Comparison of ENCODE assay signal across 20 mouse cellular contexts in genomic region chr10:13882975-13883875, GRCm38 (mm10). TPM values are rescaled to one million over a fixed set of nuclear protein-coding genes. Genes with fewer than 3 reads are reported as not detected.
DNase-seq lines count a peak whose midpoint lies in the region; ATAC-seq and TF ChIP-seq lines count a peak whose summit lies in the region.
"Had no signal": no experiment of that assay in that cellular context is flagged by ENCODE, and none has a peak within 500 bp of the region (broad histone marks: within the 10 kb centered on the region; RNA-seq: fewer than 3 reads in every experiment).

No protein-coding gene starts in this region.

- no peak for TF ChIP-seq POLR2A in limb, embryonic 14.5 days (IDR thresholded peaks at IDR 0.05; ENCODE audit: borderline replicate concordance, extremely low read depth, insufficient read depth, insufficient read length)

- H3K36me3 ChIP-seq in limb, embryonic 13.5 days: no peaks in the 10 kb centered on the region
- H3K36me3 ChIP-seq in limb, embryonic 10.5 days: no peaks in the 10 kb centered on the region
- H3K36me3 ChIP-seq in intestine, embryonic 15.5 days: no peaks in the 10 kb centered on the region
- H3K36me3 ChIP-seq in limb, embryonic 14.5 days (ENCODE audit: control insufficient read depth, insufficient read depth, low read length): no peaks in the 10 kb centered on the region
- no peaks in the 10 kb centered on the region for H3K36me3 ChIP-seq in liver, postnatal 0 days (replicated peaks; ENCODE audit: insufficient read depth, low read length)
- H3K36me3 ChIP-seq: embryonic facial prominence, embryonic 12.5 days; forebrain, embryonic 15.5 days; heart, embryonic 10.5 days; hindbrain, embryonic 10.5 days had no signal

- no peak overlapping the region for H3K27ac ChIP-seq in limb, embryonic 13.5 days
- H3K27ac ChIP-seq in limb, embryonic 10.5 days: no peak overlapping the region
- peak overlapping the region; percentile 76 for H3K27ac ChIP-seq in intestine, embryonic 15.5 days
- H3K27ac ChIP-seq in limb, embryonic 14.5 days (replicated peaks; ENCODE audit: low read depth, low read length): no peak overlapping the region
- no peak overlapping the region for H3K27ac ChIP-seq in liver, postnatal 0 days (ENCODE audit: low read depth)
- H3K27ac ChIP-seq: embryonic facial prominence, embryonic 12.5 days; forebrain, embryonic 15.5 days; heart, embryonic 10.5 days; hindbrain, embryonic 10.5 days; hindbrain, embryonic 14.5 days had no signal

- peak; percentile 36; the same call in 1 of the 2 replicates for ATAC-seq in limb, embryonic 13.5 days (ENCODE audit: low FRiP score, low read depth)
- ATAC-seq in intestine, embryonic 15.5 days: peak; percentile 97
- no peak for ATAC-seq in limb, embryonic 14.5 days (ENCODE audit: low FRiP score, low read depth)
- no peak for ATAC-seq in liver, postnatal 0 days
- ATAC-seq: forebrain, embryonic 15.5 days; Patski had no signal

- H3K27me3 ChIP-seq in limb, embryonic 13.5 days: no peaks in the 10 kb centered on the region
- no peaks in the 10 kb centered on the region for H3K27me3 ChIP-seq in limb, embryonic 10.5 days (ENCODE audit: low read depth, poor library complexity, severe bottlenecking)
- no peaks in the 10 kb centered on the region for H3K27me3 ChIP-seq in intestine, embryonic 15.5 days (replicated peaks)
- H3K27me3 ChIP-seq in limb, embryonic 14.5 days (ENCODE audit: control insufficient read depth, insufficient read depth, low read length): no peaks in the 10 kb centered on the region
- H3K27me3 ChIP-seq in liver, postnatal 0 days (ENCODE audit: insufficient read depth, low read length): no peaks in the 10 kb centered on the region
- H3K27me3 ChIP-seq: embryonic facial prominence, embryonic 12.5 days; forebrain, embryonic 15.5 days had no signal

- H3K4me2 ChIP-seq in limb, embryonic 13.5 days (replicated peaks): no peak overlapping the region
- peak overlapping the region; percentile 19; the same call in 1 of the 2 replicates for H3K4me2 ChIP-seq in intestine, embryonic 15.5 days (replicated peaks)
- H3K4me2 ChIP-seq in limb, embryonic 14.5 days (replicated peaks; ENCODE audit: low read depth, low read length, severe bottlenecking): no peak overlapping the region
- no peak overlapping the region for H3K4me2 ChIP-seq in liver, postnatal 0 days (ENCODE audit: low read depth, low read length)
- H3K4me2 ChIP-seq: embryonic facial prominence, embryonic 12.5 days; forebrain, embryonic 15.5 days; hindbrain, embryonic 14.5 days had no signal

- H3K9me3 ChIP-seq in limb, embryonic 13.5 days: no peaks in the 10 kb centered on the region
- H3K9me3 ChIP-seq in limb, embryonic 10.5 days (replicated peaks): no peaks in the 10 kb centered on the region
- no peaks in the 10 kb centered on the region for H3K9me3 ChIP-seq in intestine, embryonic 15.5 days
- no peaks in the 10 kb centered on the region for H3K9me3 ChIP-seq in limb, embryonic 14.5 days (ENCODE audit: control insufficient read depth, low read length)
- H3K9me3 ChIP-seq in liver, postnatal 0 days (ENCODE audit: low read length): no peaks in the 10 kb centered on the region
- H3K9me3 ChIP-seq: embryonic facial prominence, embryonic 12.5 days; forebrain, embryonic 15.5 days; heart, embryonic 10.5 days; hindbrain, embryonic 10.5 days had no signal

- no peak overlapping the region for H3K4me3 ChIP-seq in limb, embryonic 13.5 days
- no peak overlapping the region for H3K4me3 ChIP-seq in limb, embryonic 10.5 days
- no peak overlapping the region for H3K4me3 ChIP-seq in intestine, embryonic 15.5 days (replicated peaks)
- H3K4me3 ChIP-seq in limb, embryonic 14.5 days (replicated peaks; ENCODE audit: low read length): no peak overlapping the region
- H3K4me3 ChIP-seq in liver, postnatal 0 days (ENCODE audit: low read depth, low read length): no peak overlapping the region
- H3K4me3 ChIP-seq: embryonic facial prominence, embryonic 12.5 days; forebrain, embryonic 15.5 days; heart, embryonic 10.5 days; hindbrain, embryonic 10.5 days had no signal

- TF ChIP-seq CTCF in liver, postnatal 0 days (IDR thresholded peaks at IDR 0.05; ENCODE audit: low read depth): no peak

- H3K4me1 ChIP-seq in limb, embryonic 13.5 days: no peaks in the 10 kb centered on the region
- no peaks in the 10 kb centered on the region for H3K4me1 ChIP-seq in limb, embryonic 10.5 days
- H3K4me1 ChIP-seq in intestine, embryonic 15.5 days (replicated peaks): no peaks in the 10 kb centered on the region
- H3K4me1 ChIP-seq in limb, embryonic 14.5 days (ENCODE audit: control insufficient read depth, insufficient read depth, low read length): 0 out of 2 replicates have a peak, but pooled peaks cover 3% of the 10 kb centered on the region
- H3K4me1 ChIP-seq in liver, postnatal 0 days (ENCODE audit: insufficient read depth): 0 out of 2 replicates have a peak, but pooled peaks cover 3% of the 10 kb centered on the region
- H3K4me1 ChIP-seq: embryonic facial prominence, embryonic 12.5 days; forebrain, embryonic 15.5 days; heart, embryonic 10.5 days; hindbrain, embryonic 10.5 days had no signal

- no peak overlapping the region for H3K9ac ChIP-seq in limb, embryonic 13.5 days
- H3K9ac ChIP-seq in intestine, embryonic 15.5 days: no peak overlapping the region
- no peak overlapping the region for H3K9ac ChIP-seq in limb, embryonic 14.5 days (ENCODE audit: low read depth, low read length, severe bottlenecking)
- no peak overlapping the region for H3K9ac ChIP-seq in liver, postnatal 0 days (replicated peaks)
- H3K9ac ChIP-seq: embryonic facial prominence, embryonic 12.5 days; forebrain, embryonic 15.5 days; hindbrain, embryonic 14.5 days had no signal

- no peak for TF ChIP-seq EP300 in liver, postnatal 0 days (IDR thresholded peaks at IDR 0.05; ENCODE audit: low read depth)

- DNase-seq in cerebellum, postnatal 10 days: peak; percentile 45 to 65
- no peak for DNase-seq in cerebellum, postnatal 36 days
- no peak for DNase-seq in limb, embryonic 10.5 days (ENCODE audit: low spot score)
- peak; percentile 37 for DNase-seq in limb, embryonic 14.5 days (ENCODE audit: low spot score)
- no peak for DNase-seq in liver, postnatal 0 days
- no peak for DNase-seq in right cerebral cortex, adult 2 months (ENCODE audit: low spot score in 2 of 2)
- DNase-seq: adrenal gland, adult 2 months; adrenal gland, postnatal 25 days; cerebellum, adult 2 months; gastrocnemius, postnatal 36 days; heart, adult 18-20 months; heart, postnatal 14 days had no signal

- 58% methylated on average over 10 of the region's 10 CpGs for WGBS in limb, embryonic 13.5 days
- 83% methylated on average over 10 of the region's 10 CpGs for WGBS in limb, embryonic 10.5 days
- WGBS in intestine, embryonic 15.5 days: 56% methylated on average over 10 of the region's 10 CpGs
- 59% methylated on average over 10 of the region's 10 CpGs for WGBS in limb, embryonic 14.5 days
- 79% methylated on average over 10 of the region's 10 CpGs for WGBS in liver, postnatal 0 days (ENCODE audit: insufficient replicate concordance)

RNA-seq across cellular contexts. Expression of gene Aig1, which starts 14.4 kb away (rescaled TPM):
- 23.5 and 24.2 TPM in 2 replicates for polyA plus RNA-seq in limb, embryonic 13.5 days (2015; fragmentation: Nextera tagmentation; extraction: Ambion mirVana)
- 10.4 and 11.2 TPM in 2 replicates for polyA plus RNA-seq in limb, embryonic 10.5 days (2016; fragmentation: Nextera tagmentation; extraction: Ambion mirVana)
- polyA plus RNA-seq in intestine, embryonic 15.5 days (2015; fragmentation: Nextera tagmentation; extraction: Ambion mirVana): 82.3 and 90.4 TPM in 2 replicates
- 18.3 and 20.0 TPM in 2 replicates for polyA plus RNA-seq in limb, embryonic 14.5 days (2012; rRNA removed)
- 30.5 and 33.7 TPM in 2 replicates for polyA plus RNA-seq in limb, embryonic 14.5 days (2014; fragmentation: Nextera tagmentation; extraction: Ambion mirVana)
- polyA plus RNA-seq in liver, postnatal 0 days (2015; fragmentation: Nextera tagmentation; extraction: Ambion mirVana): 24.6 and 27.6 TPM in 2 replicates

Comparison
In these comparisons a context has a peak if more than half of its experiments do, and no peak if none do; other contexts are left out.
1. DNase-seq: peak in cerebellum, postnatal 10 days (2 of 2) and limb, embryonic 14.5 days (single experiment); none in cerebellum, postnatal 36 days (0 of 2), limb, embryonic 10.5 days (single experiment), liver, postnatal 0 days (single experiment) and right cerebral cortex, adult 2 months (0 of 2).
2. ATAC-seq: peak in limb, embryonic 13.5 days (single experiment) and intestine, embryonic 15.5 days (single experiment); none in limb, embryonic 14.5 days (single experiment) and liver, postnatal 0 days (single experiment).